Mouse (Mus musculus): ENCODE data around the gene Sox5.

DNA sequence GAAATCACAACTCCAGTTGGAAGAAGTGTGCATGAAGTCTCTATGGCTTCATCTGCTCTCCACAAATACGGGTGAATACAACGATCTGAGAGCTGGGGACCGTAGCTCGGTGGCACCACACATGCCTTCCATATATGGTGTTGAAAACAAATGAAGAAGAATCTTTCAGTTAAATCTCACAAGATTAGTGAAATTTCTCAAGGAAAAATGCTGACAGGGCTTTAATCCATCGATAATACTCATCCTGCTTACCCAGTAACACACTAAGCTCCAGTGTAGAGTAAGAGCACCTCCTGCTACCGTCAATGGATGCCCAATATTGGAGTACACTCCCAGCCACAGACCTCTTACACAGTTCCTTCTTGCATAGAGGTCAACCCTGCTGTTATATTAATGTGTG is 678.2 kb downstream of the Sox5 start:
- TF ChIP-seq CTCF (IDR thresholded peaks at IDR 0.05; ENCODE audit: low read depth) (no peak), EP300 (IDR thresholded peaks at IDR 0.05; ENCODE audit: low read depth) (no peak)

Data from heart, postnatal 0 days (tissue).